Mouse (Mus musculus) mouse embryonic stem cell (cell line): ENCODE data around the gene St6galnac3.

Source experiments
- in situ Hi-C, 2 experiments: fragments of 300-500 bp; cut with MboI; formaldehyde crosslinking; loops; 1 replicate in 1 of 2; 3 replicates in 1 of 2; pipeline ENCODE4 v1.14.3; 2019 to 2020; ENCODE audit warnings: low sequenced_read_pairs in 2 of 2, low pct_unique_long_range_greater_than_20kb in 1 of 2, mixed read lengths in 1 of 2; ENCODE audit not compliant: unreplicated experiment in 1 of 2

St6galnac3 gene

DNA sequence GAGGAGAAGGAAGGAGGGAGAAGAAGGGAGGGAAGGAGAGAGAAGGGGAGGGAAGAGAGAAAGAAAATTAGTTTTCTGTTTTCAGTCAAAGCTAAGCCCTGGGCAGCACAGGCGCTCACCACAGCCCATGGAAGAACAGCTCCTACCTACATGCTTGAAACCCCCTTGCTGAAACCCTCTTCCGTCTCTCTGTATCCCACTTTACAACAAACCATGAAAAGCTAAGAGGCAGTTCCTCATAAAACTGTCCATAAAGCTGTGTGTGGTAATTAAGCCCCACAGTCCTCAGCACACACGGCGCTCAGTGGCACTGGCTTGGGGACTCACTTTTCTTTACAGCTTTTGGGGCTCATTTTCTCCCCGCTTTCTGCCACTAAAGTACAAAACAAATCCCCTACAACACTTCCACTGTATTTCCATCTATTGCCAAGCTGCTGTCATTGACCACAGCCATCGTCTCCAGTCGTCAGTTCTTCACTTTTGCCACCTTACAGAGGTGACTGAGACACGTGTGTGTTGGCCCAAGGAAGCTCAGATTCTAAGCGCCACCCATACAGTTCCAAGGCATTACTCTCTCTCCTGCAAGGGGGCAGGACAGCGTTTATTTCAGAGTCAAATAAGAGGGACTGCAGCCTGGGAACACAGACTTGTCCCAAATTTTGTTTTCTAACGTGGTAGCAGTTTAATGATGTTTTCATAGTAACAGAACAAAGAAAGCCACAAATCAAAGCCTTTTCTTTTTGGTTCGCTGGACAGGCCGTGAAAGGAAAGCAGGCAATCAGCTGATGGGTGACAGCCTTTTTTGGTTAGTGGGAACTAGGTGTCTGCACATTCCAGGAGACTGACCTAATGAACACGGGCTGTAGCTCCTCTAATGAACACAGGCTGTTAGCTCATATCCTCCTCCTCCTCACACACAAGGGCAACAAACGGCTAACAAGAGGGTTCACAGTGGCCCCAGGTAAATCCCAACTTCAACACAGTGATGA is 22.9 kb downstream of the St6galnac3 start:
- in situ Hi-C loops = no loop called here

DNA sequence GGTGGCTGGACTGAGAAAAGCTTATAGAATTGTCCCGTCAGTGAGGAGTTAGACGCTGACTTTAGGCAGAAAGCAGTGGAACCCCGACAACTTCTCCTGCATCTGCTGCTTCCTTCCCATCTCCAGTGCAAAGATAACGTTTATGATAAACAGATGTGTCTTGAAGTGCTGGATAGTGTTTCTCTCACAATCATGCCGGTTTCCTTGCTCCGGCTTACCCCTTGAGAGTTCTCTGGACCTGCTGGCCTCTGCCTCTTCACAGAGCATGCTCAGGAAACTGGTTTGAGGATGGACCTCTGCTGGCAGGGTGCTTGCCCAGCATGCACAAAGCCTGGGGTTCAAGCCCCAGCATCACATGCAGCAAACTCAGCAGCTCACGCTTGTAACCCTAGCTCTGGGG is 23.8 kb downstream of the St6galnac3 start:
- in situ Hi-C loops = no loop called here

DNA sequence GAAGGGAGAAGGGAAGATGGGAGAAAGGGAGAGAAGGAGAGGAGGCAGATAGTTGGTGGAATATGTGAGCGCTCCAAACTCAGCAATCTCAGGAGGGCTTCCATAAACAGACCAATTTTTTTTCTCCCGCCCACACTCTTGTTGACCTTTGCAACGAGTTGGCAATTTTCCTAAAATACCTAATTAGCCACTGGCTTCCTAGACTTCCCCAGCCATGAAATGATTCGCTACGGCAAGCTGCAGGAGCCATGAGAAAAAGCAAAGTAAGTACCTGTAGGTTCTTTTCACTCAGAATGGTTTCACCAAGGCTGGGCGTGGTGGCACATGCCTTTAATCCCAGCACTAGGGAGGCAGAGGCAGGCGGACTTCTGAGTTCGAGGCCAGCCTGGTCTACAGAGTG is 25.9 kb downstream of the St6galnac3 start:
- in situ Hi-C loops = no loop called here

DNA sequence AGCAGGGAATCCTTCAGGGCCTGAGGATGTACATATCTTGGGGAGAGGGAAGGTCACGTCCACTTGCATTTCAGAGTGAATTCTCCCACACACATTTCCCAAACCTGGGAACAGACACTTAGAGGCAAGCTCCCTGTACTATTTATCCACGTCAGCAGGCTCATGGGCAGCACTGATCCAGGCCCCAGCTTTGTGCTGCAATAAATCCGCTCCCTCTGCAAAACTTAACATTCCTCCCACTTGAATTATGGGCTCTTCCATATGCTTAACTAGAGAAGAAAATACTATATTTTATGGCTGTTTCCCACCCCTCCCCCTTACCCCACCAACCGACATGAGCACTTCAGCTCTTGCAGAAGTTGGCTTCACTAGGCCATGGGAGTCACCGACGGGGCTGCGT is 32.0 kb downstream of the St6galnac3 start:
- in situ Hi-C loops = no loop called here

DNA sequence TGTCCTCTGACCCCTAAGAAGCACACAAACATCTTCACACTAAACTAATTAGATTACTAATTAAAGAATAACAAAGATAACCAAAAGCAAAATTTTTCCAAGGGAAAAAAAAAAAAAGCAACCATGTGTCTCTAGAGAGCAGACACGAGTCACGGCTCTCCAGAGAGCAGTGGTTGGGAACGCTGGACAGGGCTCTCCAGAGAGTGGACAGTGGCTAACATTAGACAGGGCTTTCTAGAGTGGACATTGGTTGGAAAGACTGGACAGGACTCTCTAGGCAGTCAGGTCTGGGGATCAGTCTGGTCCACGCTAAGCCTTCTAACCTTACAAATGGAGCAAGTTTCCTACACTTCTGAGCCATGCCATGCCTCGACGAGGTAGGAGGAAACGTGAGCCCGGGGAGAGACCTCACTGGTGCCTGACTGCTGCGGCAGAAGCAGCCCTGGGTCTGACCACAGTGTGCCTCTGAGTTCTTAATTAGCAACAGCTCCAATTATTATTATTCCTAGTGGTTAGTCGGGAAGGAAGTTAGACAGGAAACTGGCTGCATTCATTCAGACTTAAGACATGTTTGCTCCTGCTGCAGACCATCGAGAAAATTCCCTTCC is 32.7 kb downstream of the St6galnac3 start:
- in situ Hi-C loops = no loop called here

DNA sequence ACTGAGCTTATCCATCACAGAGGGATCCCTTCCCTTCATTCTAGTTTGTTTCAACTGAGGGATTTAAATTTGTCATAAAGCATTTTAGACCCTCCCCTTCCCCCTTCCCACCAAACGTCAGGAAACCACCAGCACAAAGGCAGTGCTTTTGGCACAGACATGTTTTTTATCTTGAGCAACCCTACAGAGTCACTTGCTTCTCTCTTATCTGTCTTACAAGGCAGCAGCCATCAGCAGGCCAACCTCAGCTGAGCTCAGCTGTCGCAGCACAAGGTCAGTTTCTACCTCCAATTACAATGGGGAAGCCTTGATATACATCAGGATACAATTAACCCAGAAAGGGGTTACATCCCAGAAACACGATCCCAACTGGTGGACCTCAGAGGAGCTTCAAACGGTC is 33.4 kb downstream of the St6galnac3 start:
- in situ Hi-C loops = no loop called here

DNA sequence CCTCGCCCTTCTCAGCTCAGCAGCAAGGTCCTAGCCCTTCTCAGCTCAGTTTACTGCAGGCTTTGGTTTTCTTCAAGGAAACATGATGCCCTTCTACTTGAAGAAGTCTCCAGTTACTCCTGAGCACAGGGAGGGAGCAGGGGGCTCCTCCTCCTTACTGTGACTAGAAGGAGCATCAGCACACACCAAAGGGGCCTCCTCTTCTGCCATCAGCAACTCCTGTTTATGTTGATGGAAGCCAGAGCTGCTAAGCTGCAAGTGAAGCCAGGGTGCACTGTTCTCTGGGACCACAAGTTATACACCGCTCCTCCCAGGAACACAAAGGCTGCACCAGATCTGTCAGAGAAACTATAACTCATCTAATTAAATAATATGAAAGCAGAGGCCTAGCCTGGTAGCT is 34.4 kb downstream of the St6galnac3 start:
- in situ Hi-C loops = no loop called here

DNA sequence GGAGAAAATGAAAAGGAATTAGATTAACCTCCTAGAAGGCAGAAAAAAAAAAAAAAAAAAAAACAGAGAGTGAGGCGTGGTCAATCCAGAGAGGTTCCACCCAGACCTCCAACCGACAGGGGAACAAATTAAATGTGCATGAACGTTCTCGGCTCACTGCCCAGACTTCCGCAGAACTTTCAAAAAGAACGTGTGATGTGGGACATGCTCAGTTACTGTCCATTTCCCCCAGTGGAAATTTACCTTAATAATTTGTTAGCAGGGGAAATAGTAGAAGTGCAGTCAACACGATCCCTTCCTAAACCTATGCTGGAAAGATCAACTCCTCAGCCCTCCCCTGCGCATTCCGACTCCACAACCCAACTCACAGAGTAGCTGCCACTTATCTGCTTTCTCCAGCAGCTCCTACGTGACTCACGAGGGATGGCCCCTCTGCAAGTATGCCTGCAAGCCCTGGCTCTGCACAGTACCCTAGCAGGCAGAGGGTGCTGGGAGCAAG is 35.1 kb downstream of the St6galnac3 start:
- in situ Hi-C loops = no loop called here

DNA sequence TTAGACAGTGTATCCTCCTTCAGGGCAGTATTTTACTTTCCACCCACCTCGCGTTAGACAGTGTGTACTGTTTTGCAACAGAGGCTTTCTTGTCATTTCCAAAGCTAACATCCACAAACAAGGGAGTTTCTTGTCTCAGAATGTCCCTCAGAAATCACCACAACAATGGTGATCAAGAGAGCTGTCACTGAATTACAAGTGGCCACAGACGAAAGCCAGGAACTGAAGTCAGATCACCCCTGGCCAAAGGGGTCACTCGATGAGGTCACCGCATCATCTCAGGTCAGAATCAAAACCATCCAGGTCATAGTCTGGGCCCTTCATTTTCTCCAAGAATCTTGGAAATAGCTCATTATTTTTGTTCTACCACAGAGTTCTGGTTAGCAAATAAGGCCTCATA is 37.1 kb downstream of the St6galnac3 start:
- in situ Hi-C loops = no loop called here

DNA sequence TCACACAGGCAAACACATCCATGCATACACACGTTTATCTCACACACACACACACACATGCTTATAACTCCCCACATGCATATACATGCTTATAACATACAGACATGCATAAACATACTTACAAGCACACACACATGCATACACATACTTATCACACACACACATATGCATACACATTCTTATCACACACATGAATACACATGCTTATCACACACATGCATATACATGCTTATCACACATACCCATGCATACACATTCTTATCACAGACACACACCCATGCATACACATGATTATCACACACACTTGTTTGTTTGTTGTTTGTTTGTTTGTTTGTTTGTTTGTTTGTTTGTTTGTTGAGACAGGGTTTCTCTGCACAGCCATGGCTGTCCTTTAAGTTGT is 40.1 kb downstream of the St6galnac3 start:
- in situ Hi-C loops = no loop called here

DNA sequence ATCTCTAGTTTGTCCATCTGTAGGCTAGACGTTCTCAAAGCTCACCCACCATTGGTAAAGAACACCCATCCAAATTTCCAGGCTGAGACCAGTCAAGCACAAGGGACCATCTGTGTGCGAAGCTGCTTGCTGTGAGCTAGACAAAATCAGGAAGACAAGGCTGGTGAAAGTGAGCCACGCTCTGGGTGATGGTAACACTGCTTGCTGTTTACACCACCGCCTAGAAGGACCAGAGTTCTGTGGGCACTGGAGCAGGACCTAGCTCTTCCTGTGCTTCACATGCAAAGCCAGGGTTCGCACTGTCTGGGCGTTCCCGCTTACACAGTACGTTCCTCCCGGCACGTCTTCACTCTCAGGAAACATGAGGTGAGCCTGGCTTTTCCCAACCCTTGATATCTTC is 42.7 kb downstream of the St6galnac3 start:
- in situ Hi-C loops = no loop called here

DNA sequence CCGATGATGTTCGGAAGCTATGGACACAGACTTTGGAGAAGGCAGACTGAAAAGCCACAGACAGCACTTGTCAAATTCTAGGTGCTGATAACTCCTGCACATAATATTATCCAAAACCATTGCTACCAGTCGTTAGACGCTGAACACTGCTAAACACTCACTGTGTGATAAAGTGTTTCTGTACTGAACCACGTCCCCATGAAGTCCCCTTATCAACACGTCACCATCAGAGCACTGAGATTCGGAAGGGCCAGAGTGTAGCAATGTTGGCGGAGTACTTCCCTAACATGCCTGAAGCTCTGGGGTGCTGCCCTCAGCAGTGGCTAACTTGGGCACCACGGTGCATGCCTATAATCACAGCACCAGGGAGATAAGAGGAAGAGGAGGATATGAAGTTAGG is 43.3 kb downstream of the St6galnac3 start:
- in situ Hi-C loops = no loop called here

DNA sequence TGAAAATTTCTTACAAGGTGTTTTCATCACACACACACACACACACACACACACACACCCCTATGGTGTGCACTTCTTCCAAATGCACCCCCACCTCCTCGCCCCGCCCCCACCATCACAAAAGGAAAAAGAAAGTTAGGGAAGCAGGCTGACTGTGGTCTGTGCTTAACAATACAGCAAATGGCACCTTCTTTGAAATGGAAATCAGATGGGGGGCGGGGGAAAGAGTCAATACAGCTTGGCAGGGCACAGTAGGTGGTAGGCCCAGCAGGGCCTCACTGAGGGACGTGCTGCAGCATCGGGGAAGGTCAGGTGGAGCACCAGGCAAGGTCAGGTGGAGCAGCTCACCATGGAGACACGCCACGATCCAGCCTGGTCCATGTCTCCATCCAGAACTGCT is 49.1 kb downstream of the St6galnac3 start:
- in situ Hi-C loops = no loop called here

DNA sequence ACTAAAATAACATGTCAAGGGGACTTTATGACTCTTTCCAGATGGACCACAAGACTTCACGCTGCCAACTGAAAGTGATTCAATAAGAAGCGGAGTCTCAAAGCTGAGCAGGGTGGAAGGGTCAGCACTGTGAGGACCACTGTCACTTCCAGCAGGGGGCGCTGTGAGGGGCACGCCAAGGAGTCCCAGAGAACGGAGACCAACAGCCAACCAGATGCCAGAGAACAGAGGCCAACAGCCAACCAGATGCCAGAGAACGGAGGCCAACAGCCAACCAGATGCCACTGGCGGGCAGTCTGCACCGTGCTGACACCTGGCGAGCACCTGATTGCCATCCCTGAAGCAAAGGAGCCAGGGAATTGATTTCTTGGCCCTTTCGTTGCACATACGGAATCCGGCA is 49.9 kb downstream of the St6galnac3 start:
- in situ Hi-C loops = no loop called here

DNA sequence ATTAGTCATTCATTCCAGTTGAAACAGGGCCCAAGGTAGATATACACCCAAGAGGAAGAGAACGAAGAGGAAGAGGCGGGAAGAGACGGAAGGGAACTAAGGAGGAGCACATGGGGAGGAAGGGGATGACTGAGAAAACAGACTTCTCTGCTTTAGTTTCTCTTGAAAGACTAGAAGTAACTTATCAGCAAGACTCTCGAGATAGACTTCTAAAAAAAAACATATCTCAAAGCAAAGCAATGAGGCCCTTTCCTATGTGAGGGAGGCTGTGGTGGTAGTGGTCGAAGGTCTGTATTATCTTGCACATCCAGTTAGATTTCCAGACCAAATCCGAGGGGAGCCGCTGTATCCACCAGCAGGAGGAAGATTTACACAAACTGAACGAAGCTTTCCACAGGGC is 50.6 kb downstream of the St6galnac3 start:
- in situ Hi-C loops = no loop called here

DNA sequence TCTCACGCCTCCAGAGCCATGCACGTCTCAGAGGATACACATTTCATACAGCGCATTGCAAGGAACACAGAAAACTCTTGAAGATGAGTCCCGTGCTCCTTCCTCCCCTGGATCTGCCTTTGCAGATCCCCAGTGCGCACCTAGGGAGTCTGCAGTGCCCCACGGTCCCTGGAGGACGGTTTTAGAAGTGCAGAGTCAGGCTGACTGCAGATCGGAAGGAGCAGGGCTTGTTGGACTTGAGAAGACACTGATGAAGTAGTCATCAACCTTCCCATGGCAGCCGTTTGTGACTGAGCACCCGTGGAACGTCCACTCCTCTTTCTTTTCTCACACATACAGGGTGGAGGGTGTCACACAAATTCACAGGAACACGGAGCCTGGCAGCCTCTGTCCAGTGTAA is 51.5 kb downstream of the St6galnac3 start:
- in situ Hi-C loops = no loop called here

DNA sequence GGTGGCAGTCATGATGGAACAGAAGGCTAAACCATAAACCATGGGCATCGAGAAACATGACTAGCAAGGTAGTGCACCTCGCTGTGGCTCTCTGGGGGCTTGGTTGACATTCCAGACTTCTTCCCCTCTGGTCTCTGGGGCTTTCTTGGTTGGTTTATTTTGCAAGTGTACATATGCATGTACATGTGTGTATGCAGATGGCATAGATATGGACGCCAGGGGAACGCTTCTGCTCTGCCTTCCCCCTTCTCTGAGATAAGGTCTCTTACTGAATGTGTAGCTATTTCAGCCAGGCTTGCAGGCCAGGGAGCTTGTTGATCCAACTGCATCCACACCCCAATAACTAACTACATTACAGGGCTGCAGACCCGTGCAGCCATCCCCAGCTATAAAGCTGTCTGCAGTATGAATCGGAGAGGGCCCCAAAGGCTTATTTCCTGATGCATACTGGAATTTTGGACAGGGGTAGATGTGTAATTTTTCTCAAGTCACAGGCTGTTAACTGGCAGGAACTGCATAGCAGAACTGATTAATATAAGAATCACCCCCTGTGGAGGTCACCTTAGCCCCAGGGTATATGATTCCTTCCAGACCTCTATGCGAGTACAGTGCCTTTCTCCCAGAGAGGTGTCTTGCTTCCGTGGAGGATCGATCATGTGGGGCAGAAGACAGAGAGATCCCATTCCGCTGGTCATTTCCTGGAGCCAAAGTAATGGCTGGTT is 53.9 kb downstream of the St6galnac3 start:
- in situ Hi-C loops = no loop called here

DNA sequence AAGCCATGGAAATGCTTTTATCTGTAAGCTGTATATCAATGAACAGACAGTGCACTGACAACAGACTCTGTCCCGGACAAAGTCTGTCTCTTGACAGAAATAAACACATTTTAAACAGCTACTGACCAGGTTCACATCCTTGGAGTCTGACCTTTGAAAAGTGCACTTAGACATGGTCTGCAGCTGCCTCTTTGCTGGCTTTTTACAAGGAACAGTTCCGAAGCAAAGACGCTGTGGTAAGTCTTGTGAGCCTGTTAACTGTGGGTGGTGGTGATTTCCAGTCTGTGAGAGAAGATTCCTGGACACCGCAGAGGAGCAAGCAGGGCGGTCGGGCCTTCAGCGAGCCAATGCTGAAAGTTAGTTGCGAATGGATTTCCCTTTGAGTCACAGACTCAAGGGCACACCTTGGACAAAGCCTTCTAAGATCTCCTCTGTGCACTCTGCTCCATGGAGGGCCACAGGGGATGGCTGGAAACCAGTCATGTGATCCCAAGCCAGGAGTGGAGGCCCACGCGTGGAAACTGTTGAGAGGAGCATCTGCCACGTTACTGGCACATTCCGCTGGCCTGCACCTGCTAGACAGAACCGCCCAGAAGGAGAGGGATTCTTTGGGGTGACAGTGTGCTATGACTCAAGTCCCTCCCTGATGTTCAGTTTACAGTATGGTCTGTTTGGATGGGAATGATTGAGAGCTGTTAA is 55.1 kb downstream of the St6galnac3 start:
- in situ Hi-C loops = no loop called here

DNA sequence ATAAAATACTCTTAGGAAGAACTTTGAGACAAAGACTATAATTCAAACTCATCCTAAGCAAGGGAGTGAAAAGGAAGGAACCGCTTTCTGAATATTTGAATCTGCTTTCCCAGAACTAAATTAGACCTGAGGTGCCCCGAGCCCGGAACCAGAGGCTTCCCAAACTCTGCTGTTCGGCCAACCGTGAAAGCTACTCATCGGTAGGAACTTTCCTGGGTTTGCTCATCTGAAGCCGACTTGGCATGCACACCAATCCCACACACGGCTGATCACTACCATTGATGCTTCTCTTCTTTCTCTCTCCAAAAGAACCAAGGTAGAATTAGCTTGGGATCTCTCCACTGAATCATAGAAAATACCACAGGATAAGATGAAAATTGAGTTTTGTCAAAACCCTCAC is 55.6 kb downstream of the St6galnac3 start:
- in situ Hi-C loops = no loop called here
